8 mouse cellular contexts compared by ENCODE assay signal in genomic region chr9:114731011-114731755, GRCm38 (mm10). TPM values are rescaled to one million over a fixed set of nuclear protein-coding genes. Genes with fewer than 3 reads are reported as not detected.
DNase-seq lines count a peak whose midpoint lies in the region; ATAC-seq and TF ChIP-seq lines count a peak whose summit lies in the region.

Cmtm6 (plus strand) TSS chr9:114731116.

- H3K9me3 ChIP-seq in E14TG2a.4 (ENCODE audit: low read length), result no peaks in the 10 kb centered on the region
- no peaks in the 10 kb centered on the region for H3K9me3 ChIP-seq in forebrain, embryonic 12.5 days
- no peaks in the 10 kb centered on the region for H3K9me3 ChIP-seq in heart, postnatal 0 days (replicated peaks; ENCODE audit: control insufficient read depth, low read length)
- no peaks in the 10 kb centered on the region for H3K9me3 ChIP-seq in liver, embryonic 16.5 days (replicated peaks; ENCODE audit: control insufficient read depth, low read length)
- no peaks in the 10 kb centered on the region for H3K9me3 ChIP-seq in neural tube, embryonic 13.5 days

- H3K4me2 ChIP-seq in forebrain, embryonic 12.5 days, result peak within 1 kb of the TSS; percentile 70
- H3K4me2 ChIP-seq in heart, postnatal 0 days (ENCODE audit: low read depth, low read length), result peak within 1 kb of the TSS; percentile 84
- H3K4me2 ChIP-seq in liver, embryonic 16.5 days (ENCODE audit: low read depth, low read length), result peak within 1 kb of the TSS; percentile 88
- peak within 1 kb of the TSS; percentile 73 for H3K4me2 ChIP-seq in neural tube, embryonic 13.5 days

- DNase-seq in c-Kit-positive CD71-positive TER-119-positive erythroid progenitor cells, embryonic 14.5 days (ENCODE audit: low spot score), result peak; percentile 96
- peak; percentile 97 for DNase-seq in heart, postnatal 0 days (ENCODE audit: low spot score)
- DNase-seq in kidney, postnatal 4 days, result peak; percentile 99

- peak within 1 kb of the TSS; percentile 88 for H3K27ac ChIP-seq in forebrain, embryonic 12.5 days
- peak within 1 kb of the TSS; percentile 95 for H3K27ac ChIP-seq in heart, postnatal 0 days (ENCODE audit: low read depth)
- peak within 1 kb of the TSS; percentile 93 for H3K27ac ChIP-seq in liver, embryonic 16.5 days (ENCODE audit: low read length)
- peak within 1 kb of the TSS; percentile 90 for H3K27ac ChIP-seq in neural tube, embryonic 13.5 days (replicated peaks)
- peak within 1 kb of the TSS; percentile 91 for H3K27ac ChIP-seq in testis, adult 2 months (ENCODE audit: control insufficient read depth, insufficient read depth, low read depth, low read length)

- H3K9ac ChIP-seq in forebrain, embryonic 12.5 days, result peak within 1 kb of the TSS; percentile 85
- peak within 1 kb of the TSS; percentile 83 for H3K9ac ChIP-seq in heart, postnatal 0 days (replicated peaks; ENCODE audit: low read depth, low read length)
- peak within 1 kb of the TSS; percentile 84 for H3K9ac ChIP-seq in liver, embryonic 16.5 days (ENCODE audit: low read depth, low read length)
- peak within 1 kb of the TSS; percentile 92 for H3K9ac ChIP-seq in neural tube, embryonic 13.5 days

- peak; percentile 99 for TF ChIP-seq POLR2A in testis, adult 2 months (IDR thresholded peaks at IDR 0.05; ENCODE audit: control insufficient read depth, low read depth, low read length)

- WGBS in forebrain, embryonic 12.5 days, result under 1% methylated on average over 53 of the region's 53 CpGs
- under 1% methylated on average over 53 of the region's 53 CpGs for WGBS in heart, postnatal 0 days
- WGBS in liver, embryonic 16.5 days (ENCODE audit: insufficient replicate concordance), result under 1% methylated on average over 53 of the region's 53 CpGs
- WGBS in neural tube, embryonic 13.5 days, result under 1% methylated on average over 53 of the region's 53 CpGs

- ATAC-seq in forebrain, embryonic 12.5 days (ENCODE audit: low FRiP score), result peak; percentile 92
- ATAC-seq in heart, postnatal 0 days (ENCODE audit: insufficient read depth, low read depth), result peak; percentile 90
- ATAC-seq in liver, embryonic 16.5 days (ENCODE audit: low read depth), result peak; percentile 85
- peak; percentile 93 for ATAC-seq in neural tube, embryonic 13.5 days (ENCODE audit: low read depth)

- H3K4me1 ChIP-seq in E14TG2a.4 (replicated peaks; ENCODE audit: low read depth, low read length), result peaks cover 74% of the 10 kb centered on the region
- peaks cover 18% of the 10 kb centered on the region for H3K4me1 ChIP-seq in forebrain, embryonic 12.5 days
- H3K4me1 ChIP-seq in heart, postnatal 0 days (ENCODE audit: control insufficient read depth, insufficient read depth), result peaks cover 25% of the 10 kb centered on the region
- peaks cover 43% of the 10 kb centered on the region for H3K4me1 ChIP-seq in liver, embryonic 16.5 days (ENCODE audit: control insufficient read depth, low read depth, low read length)
- peaks cover 23% of the 10 kb centered on the region for H3K4me1 ChIP-seq in neural tube, embryonic 13.5 days (replicated peaks)
- H3K4me1 ChIP-seq in testis, adult 2 months (ENCODE audit: control insufficient read depth, insufficient read depth, low read length), result peaks cover 7% of the 10 kb centered on the region

- H3K4me3 ChIP-seq in E14TG2a.4 (replicated peaks; ENCODE audit: low read length), result peak within 1 kb of the TSS; percentile 96
- peak within 1 kb of the TSS; percentile 79 for H3K4me3 ChIP-seq in forebrain, embryonic 12.5 days (replicated peaks)
- H3K4me3 ChIP-seq in heart, postnatal 0 days (ENCODE audit: low read depth, low read length), result peak within 1 kb of the TSS; percentile 83
- H3K4me3 ChIP-seq in liver, embryonic 16.5 days (ENCODE audit: low read depth, low read length), result peak within 1 kb of the TSS; percentile 81
- H3K4me3 ChIP-seq in neural tube, embryonic 13.5 days, result peak within 1 kb of the TSS; percentile 86
- peak within 1 kb of the TSS; percentile 97 for H3K4me3 ChIP-seq in testis, adult 2 months (ENCODE audit: control insufficient read depth, low read depth, low read length)

- no peaks in the 10 kb centered on the region for H3K27me3 ChIP-seq in E14TG2a.4 (ENCODE audit: insufficient read depth, low read length)
- H3K27me3 ChIP-seq in forebrain, embryonic 12.5 days, result no peaks in the 10 kb centered on the region
- H3K27me3 ChIP-seq in heart, postnatal 0 days (ENCODE audit: control insufficient read depth, insufficient read depth, low read length), result no peaks in the 10 kb centered on the region
- no peaks in the 10 kb centered on the region for H3K27me3 ChIP-seq in liver, embryonic 16.5 days (ENCODE audit: control insufficient read depth, insufficient read depth, low read depth, low read length)
- no peaks in the 10 kb centered on the region for H3K27me3 ChIP-seq in neural tube, embryonic 13.5 days
- H3K27me3 ChIP-seq in testis, adult 2 months (ENCODE audit: control insufficient read depth, insufficient read depth, low read length), result no peaks in the 10 kb centered on the region

- 0 out of 2 replicates have a peak, but pooled peaks have one; percentile 2 for TF ChIP-seq CTCF in E14TG2a.4 (conservative IDR thresholded peaks at IDR 0.05; ENCODE audit: low read length)
- peak; percentile 52 for TF ChIP-seq CTCF in heart, postnatal 0 days (IDR thresholded peaks at IDR 0.05; ENCODE audit: low read depth)
- TF ChIP-seq CTCF in testis, adult 2 months (IDR thresholded peaks at IDR 0.05; ENCODE audit: control insufficient read depth, insufficient read depth, insufficient replicate concordance, low read depth, low read length), result peak; percentile 33; the same call in 1 of the 2 replicates

- H3K36me3 ChIP-seq in E14TG2a.4 (ENCODE audit: insufficient read depth, low read length), result peaks cover 20% of the 10 kb centered on the region
- no peaks in the 10 kb centered on the region for H3K36me3 ChIP-seq in forebrain, embryonic 12.5 days (replicated peaks)
- no peaks in the 10 kb centered on the region for H3K36me3 ChIP-seq in heart, postnatal 0 days (replicated peaks; ENCODE audit: control insufficient read depth, insufficient read depth, low read length)
- H3K36me3 ChIP-seq in liver, embryonic 16.5 days (ENCODE audit: control insufficient read depth, insufficient read depth), result no peaks in the 10 kb centered on the region
- H3K36me3 ChIP-seq in neural tube, embryonic 13.5 days, result no peaks in the 10 kb centered on the region
- peaks cover 2% of the 10 kb centered on the region; the same call in 1 of the 2 replicates for H3K36me3 ChIP-seq in testis, adult 2 months (ENCODE audit: control insufficient read depth, insufficient read depth, low read length)

- TF ChIP-seq EP300 in heart, postnatal 0 days (IDR thresholded peaks at IDR 0.05; ENCODE audit: low read depth), result no peak

RNA-seq across cellular contexts. Expression of gene Cmtm6, which starts in this region (rescaled TPM):
- 25.4 and 25.6 TPM in 2 replicates for polyA plus RNA-seq in forebrain, embryonic 12.5 days (2016; fragmentation: Nextera tagmentation; extraction: Ambion mirVana)
- 22.8 and 30.1 TPM in 2 replicates for total RNA-seq in heart, postnatal 0 days (2014; rRNA removed; ENCODE audit: low replicate concordance)
- polyA plus RNA-seq in heart, postnatal 0 days (2015; fragmentation: Nextera tagmentation; extraction: Ambion mirVana), result 29.9 and 33.8 TPM in 2 replicates
- polyA plus RNA-seq in liver, embryonic 16.5 days (2015; fragmentation: Nextera tagmentation; extraction: Ambion mirVana), result 28.9 and 32.2 TPM in 2 replicates
- 20.3 and 22.3 TPM in 2 replicates for polyA plus RNA-seq in neural tube, embryonic 13.5 days (2015; fragmentation: Nextera tagmentation; extraction: Ambion mirVana)
- polyA plus RNA-seq in testis, adult 2 months (2012; rRNA removed), result 19.5 and 25.9 TPM in 2 replicates

Comparison
In these comparisons a context has a peak if more than half of its experiments do, and no peak if none do; other contexts are left out.
1. Peak in every context shown above with its lines: DNase-seq, ATAC-seq, H3K4me3 ChIP-seq and H3K27ac ChIP-seq.
2. CTCF ChIP-seq: peak in every context shown above with its lines; median percentile 52 in heart, postnatal 0 days; 33 in testis, adult 2 months; 2 in E14TG2a.4.